ENCODE assay signal across 13 mouse cellular contexts in genomic region chr9:34427711-34428110, GRCm38 (mm10). TPM values are rescaled to one million over a fixed set of nuclear protein-coding genes. Genes with fewer than 3 reads are reported as not detected.
DNase-seq lines count a peak whose midpoint lies in the region; ATAC-seq and TF ChIP-seq lines count a peak whose summit lies in the region.
"Had no signal": no experiment of that assay in that cellular context is flagged by ENCODE, and none has a peak within 500 bp of the region (broad histone marks: within the 10 kb centered on the region; RNA-seq: fewer than 3 reads in every experiment).

No protein-coding gene starts in this region.

- ATAC-seq in embryonic facial prominence, embryonic 14.5 days (ENCODE audit: low read depth): peak; percentile 19; the same call in 1 of the 2 replicates
- no peak for ATAC-seq in kidney, postnatal 0 days (replicated peaks; ENCODE audit: low FRiP score, low read depth)
- ATAC-seq: intestine, embryonic 15.5 days had no signal

- peak; percentile 87 for DNase-seq in embryonic facial prominence, embryonic 14.5 days (ENCODE audit: low spot score)
- DNase-seq in embryonic facial prominence, embryonic 10.5 days (ENCODE audit: low spot score): no peak
- peak; percentile 9 for DNase-seq in kidney, postnatal 0 days (ENCODE audit: low spot score)
- no peak for DNase-seq in kidney, postnatal 14 days
- peak; percentile 37 for DNase-seq in urinary bladder, postnatal 14 days (ENCODE audit: low spot score)
- no peak for DNase-seq in urinary bladder, adult 2 months (ENCODE audit: low spot score)
- no peak for DNase-seq in thymus, adult 18-20 months
- DNase-seq: right cerebral cortex, postnatal 14 days had no signal

- H3K4me3 ChIP-seq in embryonic facial prominence, embryonic 14.5 days (ENCODE audit: low read depth, low read length): no peak overlapping the region
- H3K4me3 ChIP-seq in embryonic facial prominence, embryonic 10.5 days: no peak overlapping the region
- no peak overlapping the region for H3K4me3 ChIP-seq in kidney, postnatal 0 days (replicated peaks; ENCODE audit: low read depth, low read length)
- H3K4me3 ChIP-seq: embryonic facial prominence, embryonic 12.5 days; hindbrain, embryonic 10.5 days; intestine, embryonic 15.5 days; neural tube, embryonic 12.5 days had no signal

- H3K27me3 ChIP-seq in embryonic facial prominence, embryonic 14.5 days (replicated peaks; ENCODE audit: control insufficient read depth, insufficient read depth, low read length): no peaks in the 10 kb centered on the region
- H3K27me3 ChIP-seq in embryonic facial prominence, embryonic 10.5 days (replicated peaks; ENCODE audit: low read depth, poor library complexity, severe bottlenecking): no peaks in the 10 kb centered on the region
- no peaks in the 10 kb centered on the region for H3K27me3 ChIP-seq in kidney, postnatal 0 days (ENCODE audit: insufficient read depth, low read length)
- H3K27me3 ChIP-seq: embryonic facial prominence, embryonic 12.5 days; intestine, embryonic 15.5 days; neural tube, embryonic 12.5 days had no signal

- peaks cover 8% of the 10 kb centered on the region; the same call in 1 of the 2 replicates for H3K4me1 ChIP-seq in embryonic facial prominence, embryonic 14.5 days (ENCODE audit: control insufficient read depth, insufficient read depth, low read length)
- H3K4me1 ChIP-seq in embryonic facial prominence, embryonic 10.5 days: no peaks in the 10 kb centered on the region
- no peaks in the 10 kb centered on the region for H3K4me1 ChIP-seq in kidney, postnatal 0 days (replicated peaks; ENCODE audit: insufficient read depth, low read length)
- H3K4me1 ChIP-seq: hindbrain, embryonic 10.5 days; intestine, embryonic 15.5 days; neural tube, embryonic 12.5 days had no signal

- no peak overlapping the region for H3K9ac ChIP-seq in embryonic facial prominence, embryonic 14.5 days (ENCODE audit: low read depth, low read length)
- no peak overlapping the region for H3K9ac ChIP-seq in kidney, postnatal 0 days (ENCODE audit: low read depth, low read length)
- H3K9ac ChIP-seq: embryonic facial prominence, embryonic 12.5 days; intestine, embryonic 15.5 days; liver, embryonic 14.5 days; neural tube, embryonic 12.5 days had no signal

- 35% methylated on average over 8 of the region's 8 CpGs for WGBS in embryonic facial prominence, embryonic 14.5 days
- WGBS in embryonic facial prominence, embryonic 10.5 days: 80% methylated on average over 8 of the region's 8 CpGs
- 47% methylated on average over 8 of the region's 8 CpGs for WGBS in kidney, postnatal 0 days

- H3K36me3 ChIP-seq in embryonic facial prominence, embryonic 14.5 days (ENCODE audit: control insufficient read depth, insufficient read depth, low read length): no peaks in the 10 kb centered on the region
- H3K36me3 ChIP-seq in embryonic facial prominence, embryonic 10.5 days (replicated peaks): no peaks in the 10 kb centered on the region
- H3K36me3 ChIP-seq in kidney, postnatal 0 days (ENCODE audit: insufficient read depth, low read length): no peaks in the 10 kb centered on the region
- H3K36me3 ChIP-seq: embryonic facial prominence, embryonic 12.5 days; hindbrain, embryonic 10.5 days; intestine, embryonic 15.5 days; neural tube, embryonic 12.5 days had no signal

- no peaks in the 10 kb centered on the region for H3K9me3 ChIP-seq in embryonic facial prominence, embryonic 14.5 days (ENCODE audit: control insufficient read depth, low read length)
- H3K9me3 ChIP-seq in embryonic facial prominence, embryonic 10.5 days: no peaks in the 10 kb centered on the region
- H3K9me3 ChIP-seq in kidney, postnatal 0 days (replicated peaks; ENCODE audit: low read length): no peaks in the 10 kb centered on the region
- H3K9me3 ChIP-seq: embryonic facial prominence, embryonic 12.5 days; hindbrain, embryonic 10.5 days; intestine, embryonic 15.5 days; neural tube, embryonic 12.5 days had no signal

- no peak overlapping the region for H3K27ac ChIP-seq in embryonic facial prominence, embryonic 14.5 days (replicated peaks; ENCODE audit: low read depth, low read length)
- H3K27ac ChIP-seq in embryonic facial prominence, embryonic 10.5 days (replicated peaks): no peak overlapping the region
- no peak overlapping the region for H3K27ac ChIP-seq in kidney, postnatal 0 days
- H3K27ac ChIP-seq: embryonic facial prominence, embryonic 12.5 days; hindbrain, embryonic 10.5 days; intestine, embryonic 15.5 days; liver, embryonic 14.5 days; neural tube, embryonic 12.5 days had no signal

- H3K4me2 ChIP-seq in embryonic facial prominence, embryonic 14.5 days (ENCODE audit: low read depth, low read length): no peak overlapping the region
- H3K4me2 ChIP-seq in kidney, postnatal 0 days (ENCODE audit: low read length): no peak overlapping the region
- H3K4me2 ChIP-seq: embryonic facial prominence, embryonic 12.5 days; intestine, embryonic 15.5 days; neural tube, embryonic 12.5 days had no signal

- TF ChIP-seq CTCF in kidney, postnatal 0 days (IDR thresholded peaks at IDR 0.05; ENCODE audit: low read depth): no peak

RNA-seq across cellular contexts. Expression of gene Kirrel3, which starts 58.0 kb away (rescaled TPM):
- polyA plus RNA-seq in embryonic facial prominence, embryonic 14.5 days (2014; fragmentation: Nextera tagmentation; extraction: Ambion mirVana): 6.9 and 9.3 TPM in 2 replicates
- 2.3 and 2.8 TPM in 2 replicates for polyA plus RNA-seq in embryonic facial prominence, embryonic 10.5 days (2016; fragmentation: Nextera tagmentation; extraction: Ambion mirVana)
- polyA plus RNA-seq in kidney, postnatal 0 days (2015; fragmentation: Nextera tagmentation; extraction: Ambion mirVana): 0.82 and 1.3 TPM in 2 replicates
- 0.08 and 0.32 TPM in 2 replicates for polyA plus RNA-seq in urinary bladder, adult 2 months (2012; rRNA removed)

Comparison
In these comparisons a context has a peak if more than half of its experiments do, and no peak if none do; other contexts are left out.
1. DNase-seq: peak in embryonic facial prominence, embryonic 14.5 days (single experiment), kidney, postnatal 0 days (single experiment) and urinary bladder, postnatal 14 days (single experiment); none in embryonic facial prominence, embryonic 10.5 days (single experiment), kidney, postnatal 14 days (single experiment), urinary bladder, adult 2 months (single experiment) and thymus, adult 18-20 months (0 of 2).